Mouse (Mus musculus) spleen, adult 2 months (tissue): ENCODE measurements around the gene Pdgfc. TPM values are rescaled to one million over a fixed set of nuclear protein-coding genes. Genes with fewer than 3 reads are reported as not detected.

Experiments
- DNase-seq, 2 experiments: peaks; one replicate each; pipeline versions ENCODE4 v3.0.0 to v3.0.0-alpha.2; 2012 to 2021; ENCODE audit warnings: low spot score in 2 of 2, low read depth in 1 of 2
- H3K27ac ChIP-seq: fragments of 200-500 bp; 2 replicates; pipeline ENCODE4 v1.5.1; 2012; ENCODE audit warnings: low read length, inconsistent platforms; ENCODE audit not compliant: insufficient read depth
- H3K27me3 ChIP-seq: fragments of 200-500 bp; 2 replicates; pipeline ENCODE4 v1.6.1; 2012; ENCODE audit warnings: mild to moderate bottlenecking, moderate library complexity, low read length, inconsistent platforms; ENCODE audit not compliant: control insufficient read depth, insufficient read depth
- H3K36me3 ChIP-seq: fragments of 200-500 bp; 2 replicates; pipeline ENCODE4 v1.6.1; 2012; ENCODE audit warnings: mild to moderate bottlenecking, low read length, inconsistent platforms; ENCODE audit not compliant: control insufficient read depth, insufficient read depth
- H3K4me1 ChIP-seq: fragments of 200-500 bp; 2 replicates; pipeline ENCODE4 v1.6.1; 2011; ENCODE audit warnings: inconsistent platforms; ENCODE audit not compliant: control insufficient read depth, insufficient read depth, insufficient read length
- H3K4me3 ChIP-seq: fragments of 200-500 bp; 2 replicates; pipeline ENCODE4 v1.5.1; 2011; ENCODE audit warnings: mild to moderate bottlenecking, inconsistent platforms; ENCODE audit not compliant: insufficient read depth, insufficient read length; ENCODE audit errors: extremely low read depth
- CTCF ChIP-seq: fragments of 200-500 bp; IDR thresholded peaks from 2 replicates; pipeline ENCODE4 v1.5.1; 2011; ENCODE audit warnings: mild to moderate bottlenecking, inconsistent platforms; ENCODE audit not compliant: insufficient read depth, insufficient read length, insufficient replicate concordance; ENCODE audit errors: extremely low read depth
- POLR2A ChIP-seq: fragments of 200-500 bp; IDR thresholded peaks from 2 replicates; pipeline ENCODE4 v1.6.1; 2011; ENCODE audit warnings: low read depth, low read length, inconsistent platforms
- WGBS: fragments of 180-500 bp; shearing (Covaris S2); methylation state at CpG from one replicate; pipeline ENCODE4 v1.1.7; 2018; 5-methylcytosine and 5-hydroxymethylcytosine counted together
- polyA plus RNA-seq: library from polyadenylated mRNA; depleted of rRNA; stranded (reverse); fragments of >200 nt; gene quantifications from 2 replicates; pipeline ENCODE4 v1.2.3, GENCODE M21; 2012

The Pdgfc gene
- polyA plus RNA-seq, 1 experiment: 0.48 TPM

DNA sequence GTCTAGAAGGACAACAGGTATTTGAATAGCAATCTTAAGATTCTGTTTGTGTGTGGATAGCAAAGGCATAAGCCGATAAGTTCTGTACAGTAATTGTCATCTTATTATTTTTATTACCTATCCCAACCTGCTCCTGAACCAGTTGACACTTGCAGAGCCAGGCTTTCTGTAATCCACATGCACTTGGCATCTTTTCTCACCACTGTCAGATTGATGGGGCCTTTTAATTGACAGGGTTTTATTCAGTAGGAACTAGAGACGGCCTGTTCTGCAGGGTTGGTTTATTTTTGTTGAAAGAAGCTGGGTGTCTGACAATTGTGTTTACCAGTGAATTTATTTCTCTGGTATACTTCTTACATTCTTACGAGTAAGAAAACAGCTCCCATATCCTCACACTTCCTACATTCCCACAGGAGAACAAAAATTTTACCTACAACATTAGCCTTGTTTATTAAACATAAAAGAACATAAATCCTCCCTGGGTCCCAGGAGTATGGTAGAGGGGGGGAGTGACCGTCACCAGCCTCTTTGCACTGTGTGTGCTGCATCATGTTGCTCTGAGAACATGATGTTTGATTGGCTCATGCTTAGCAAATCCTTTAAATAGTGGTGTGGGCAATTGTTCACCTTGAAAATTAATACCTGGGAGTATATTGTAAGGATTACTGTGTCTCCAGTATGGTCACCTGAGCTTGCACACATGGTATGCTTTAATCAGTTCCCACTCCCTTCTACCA, 134.0 kb downstream of the Pdgfc start:
- WGBS: 90% methylated on average over 4 of the region's 4 CpGs
- H3K4me1 ChIP-seq: no peaks in the 10 kb centered on the region
- H3K4me3 ChIP-seq: no peak overlapping the region
- H3K36me3 ChIP-seq: no peaks in the 10 kb centered on the region
- H3K27ac ChIP-seq: no peak overlapping the region
- no peaks in the 10 kb centered on the region for H3K27me3 ChIP-seq
- no peak for DNase-seq
- TF ChIP-seq CTCF (no peak), POLR2A (no peak)

DNA sequence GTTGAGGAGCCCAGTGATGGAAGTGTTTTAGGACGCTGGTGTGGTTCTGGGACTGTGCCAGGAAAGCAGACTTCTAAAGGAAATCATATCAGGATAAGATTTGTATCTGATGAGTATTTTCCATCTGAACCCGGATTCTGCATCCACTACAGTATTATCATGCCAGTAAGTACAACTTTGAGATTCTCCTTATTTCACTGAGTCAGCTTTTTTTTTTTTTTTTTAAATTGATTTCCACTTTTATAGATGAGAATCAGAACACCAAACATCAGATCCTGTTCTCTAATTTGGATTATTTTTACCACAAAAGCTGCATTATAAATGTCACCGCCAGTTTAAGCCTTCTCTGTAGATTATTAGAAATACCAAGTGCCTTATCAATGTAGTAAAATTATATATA, 138.6 kb downstream of the Pdgfc start:
- Histone ChIP-seq H3K27ac (no peak overlapping the region), H3K27me3 (no peaks in the 10 kb centered on the region), H3K4me3 (no peak overlapping the region), H3K36me3 (no peaks in the 10 kb centered on the region), H3K4me1 (no peaks in the 10 kb centered on the region)
- DNase-seq: no peak
- WGBS: 86% methylated on average over 3 of the region's 3 CpGs
- no peak for TF ChIP-seq CTCF
- no peak for TF ChIP-seq POLR2A

DNA sequence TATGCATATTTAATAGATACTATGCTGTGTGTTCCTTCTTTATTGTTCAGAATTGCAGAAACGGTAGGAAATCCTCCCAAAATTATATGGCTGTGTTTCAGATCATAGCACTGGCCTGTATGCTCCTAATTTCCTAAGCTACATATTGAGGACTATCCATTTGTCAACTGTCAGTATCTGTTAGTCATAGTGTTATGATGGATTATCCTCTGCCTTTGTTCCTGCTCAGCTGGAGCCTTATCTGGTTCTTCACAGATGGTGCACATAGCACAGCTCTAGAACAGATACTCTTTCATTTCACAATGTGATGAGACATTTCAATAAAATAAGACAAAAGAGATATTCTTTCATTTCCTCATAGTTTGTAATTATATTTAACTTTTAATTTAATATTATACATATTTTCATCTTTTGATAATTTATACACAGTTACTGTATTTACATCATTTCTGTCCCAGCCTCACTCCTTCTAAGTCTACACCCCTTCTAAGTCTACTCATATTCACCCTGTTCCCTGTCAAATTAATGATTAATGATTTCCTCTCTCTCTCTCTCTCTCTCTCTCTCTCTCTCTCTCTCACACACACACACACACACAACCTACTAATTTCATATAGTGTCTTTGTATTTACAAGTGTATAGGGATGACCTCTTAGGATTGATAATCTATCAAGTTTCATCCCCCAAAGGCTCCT, 145.2 kb downstream of the Pdgfc start:
- 87% methylated on average over 1 of the region's 1 CpGs for WGBS
- no peaks in the 10 kb centered on the region for H3K27me3 ChIP-seq
- no peaks in the 10 kb centered on the region for H3K36me3 ChIP-seq
- TF ChIP-seq CTCF (no peak), POLR2A (no peak)
- DNase-seq: no peak
- no peak overlapping the region for H3K27ac ChIP-seq
- H3K4me3 ChIP-seq: no peak overlapping the region
- H3K4me1 ChIP-seq: no peaks in the 10 kb centered on the region

- DNase-seq: no peak
- 90% methylated on average over 2 of the region's 2 CpGs for WGBS
- H3K27ac ChIP-seq: no peak overlapping the region
- H3K36me3 ChIP-seq: no peaks in the 10 kb centered on the region
- TF ChIP-seq POLR2A: no peak
- no peak for TF ChIP-seq CTCF
- no peaks in the 10 kb centered on the region for H3K27me3 ChIP-seq
- H3K4me3 ChIP-seq: no peak overlapping the region
- no peaks in the 10 kb centered on the region for H3K4me1 ChIP-seq
These were observed 160.7 kb downstream of the Pdgfc start for GRCm38 (mm10) chr3:81196937-81197336.

- Histone ChIP-seq H3K4me1 (no peaks in the 10 kb centered on the region), H3K4me3 (no peak overlapping the region), H3K27me3 (no peaks in the 10 kb centered on the region), H3K36me3 (no peaks in the 10 kb centered on the region), H3K27ac (no peak overlapping the region)
- TF ChIP-seq CTCF (no peak), POLR2A (no peak)
- 91% methylated on average over 4 of the region's 4 CpGs for WGBS
- DNase-seq: no peak
These were observed 161.4 kb downstream of the Pdgfc start for GRCm38 (mm10) chr3:81197644-81198043.

DNA sequence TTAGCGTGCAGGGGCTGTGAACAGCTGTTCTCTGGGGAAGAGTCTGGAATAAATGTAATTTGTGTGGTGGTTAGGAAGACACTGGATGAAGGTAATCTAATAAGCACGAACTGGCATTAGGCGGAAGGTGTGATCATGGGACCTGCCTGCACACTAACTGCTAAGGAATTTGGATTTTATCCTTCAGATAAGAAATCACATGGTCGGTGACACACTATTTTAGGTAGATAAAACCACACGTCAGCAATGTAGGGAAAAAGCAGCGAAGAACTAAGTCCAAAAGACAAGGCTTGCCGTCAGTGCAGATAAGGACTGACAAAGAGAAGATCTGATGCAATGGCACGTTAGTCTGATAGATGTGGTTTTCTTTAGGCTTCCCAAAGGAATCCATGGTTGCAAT, 164.4 kb downstream of the Pdgfc start:
- Histone ChIP-seq H3K27ac (no peak overlapping the region), H3K4me3 (no peak overlapping the region), H3K36me3 (no peaks in the 10 kb centered on the region), H3K27me3 (no peaks in the 10 kb centered on the region), H3K4me1 (no peaks in the 10 kb centered on the region)
- TF ChIP-seq CTCF (no peak), POLR2A (no peak)
- DNase-seq: no peak
- 77% methylated on average over 8 of the region's 8 CpGs for WGBS

- TF ChIP-seq POLR2A: no peak
- no peak for TF ChIP-seq CTCF
- Histone ChIP-seq H3K36me3 (no peaks in the 10 kb centered on the region), H3K27me3 (no peaks in the 10 kb centered on the region), H3K27ac (no peak overlapping the region), H3K4me3 (no peak overlapping the region), H3K4me1 (no peaks in the 10 kb centered on the region)
- 54% methylated on average over 5 of the region's 5 CpGs for WGBS
- DNase-seq: no peak
These were observed 169.0 kb downstream of the Pdgfc start for GRCm38 (mm10) chr3:81205201-81205600.
